Mouse (Mus musculus) midbrain, embryonic 13.5 days (tissue): ENCODE measurements around the gene Asb11. TPM values are rescaled to one million over a fixed set of nuclear protein-coding genes. Genes with fewer than 3 reads are reported as not detected.

ENCODE experiments used
- polyA plus RNA-seq: library from polyadenylated mRNA; unstranded; fragments of >200 nt; fragmentation: Nextera tagmentation; extraction: Ambion mirVana; gene quantifications from 2 replicates; pipeline ENCODE4 v1.2.1, GENCODE M21; 2015

Gene Asb11
- polyA plus RNA-seq, 1 experiment from 2014 or later: not detected

Other genes starting within 250 kb of the Asb11 start
- gene Bmx, start 178.8 kb upstream of the Asb11 start, polyA plus RNA-seq: 0.39 and 0.82 TPM in 2 replicates
- gene Pir, start 167.6 kb upstream of the Asb11 start, polyA plus RNA-seq: 2.2 and 3.7 TPM in 2 replicates
- gene Vegfd, start 63.6 kb upstream of the Asb11 start, polyA plus RNA-seq: 0.12 and 0.49 TPM in 2 replicates
- gene Piga, start 17.2 kb upstream of the Asb11 start, polyA plus RNA-seq: 7.5 and 8.3 TPM in 2 replicates
- 0.19 TPM in 1 of 2 replicates, not detected in the other for gene Asb9, start 69.3 kb downstream of the Asb11 start, polyA plus RNA-seq